ENCODE assay signal across 19 mouse cellular contexts in genomic region chr16:78200044-78200830, GRCm38 (mm10).
DNase-seq lines count a peak whose midpoint lies in the region; ATAC-seq and TF ChIP-seq lines count a peak whose summit lies in the region.
"Had no signal": no experiment of that assay in that cellular context is flagged by ENCODE, and none has a peak within 500 bp of the region (broad histone marks: within the 10 kb centered on the region; RNA-seq: fewer than 3 reads in every experiment).

No protein-coding gene starts in this region.

- no peak for TF ChIP-seq CTCF in liver, postnatal 0 days (IDR thresholded peaks at IDR 0.05; ENCODE audit: low read depth)

- H3K4me3 ChIP-seq in liver, postnatal 0 days (ENCODE audit: low read depth, low read length) = no peak overlapping the region
- H3K4me3 ChIP-seq in liver, embryonic 12.5 days = no peak overlapping the region
- no peak overlapping the region for H3K4me3 ChIP-seq in intestine, embryonic 15.5 days (replicated peaks)
- H3K4me3 ChIP-seq in stomach, embryonic 15.5 days (replicated peaks) = no peak overlapping the region
- H3K4me3 ChIP-seq: embryonic facial prominence, embryonic 12.5 days; forebrain, embryonic 10.5 days; hindbrain, embryonic 15.5 days; layer of hippocampus, adult 2 months; midbrain, embryonic 12.5 days had no signal

- H3K9me3 ChIP-seq in liver, postnatal 0 days (ENCODE audit: low read length) = no peaks in the 10 kb centered on the region
- no peaks in the 10 kb centered on the region for H3K9me3 ChIP-seq in liver, embryonic 12.5 days (replicated peaks)
- no peaks in the 10 kb centered on the region for H3K9me3 ChIP-seq in intestine, embryonic 15.5 days
- no peaks in the 10 kb centered on the region for H3K9me3 ChIP-seq in stomach, embryonic 15.5 days
- H3K9me3 ChIP-seq: embryonic facial prominence, embryonic 12.5 days; forebrain, embryonic 10.5 days; hindbrain, embryonic 15.5 days; midbrain, embryonic 12.5 days had no signal

- H3K36me3 ChIP-seq in liver, postnatal 0 days (replicated peaks; ENCODE audit: insufficient read depth, low read length) = no peaks in the 10 kb centered on the region
- no peaks in the 10 kb centered on the region for H3K36me3 ChIP-seq in liver, embryonic 12.5 days
- H3K36me3 ChIP-seq in intestine, embryonic 15.5 days = no peaks in the 10 kb centered on the region
- no peaks in the 10 kb centered on the region for H3K36me3 ChIP-seq in stomach, embryonic 15.5 days
- H3K36me3 ChIP-seq: embryonic facial prominence, embryonic 12.5 days; forebrain, embryonic 10.5 days; hindbrain, embryonic 15.5 days; midbrain, embryonic 12.5 days had no signal

- WGBS in liver, postnatal 0 days (ENCODE audit: insufficient replicate concordance) = 23% methylated on average over 12 of the region's 12 CpGs
- 49% methylated on average over 12 of the region's 12 CpGs for WGBS in liver, embryonic 12.5 days (ENCODE audit: insufficient replicate concordance)
- WGBS in intestine, embryonic 15.5 days = 61% methylated on average over 12 of the region's 12 CpGs
- WGBS in stomach, embryonic 15.5 days = 53% methylated on average over 12 of the region's 12 CpGs

- H3K4me2 ChIP-seq in liver, postnatal 0 days (ENCODE audit: low read depth, low read length) = peak overlapping the region; percentile 4; the same call in 1 of the 2 replicates
- H3K4me2 ChIP-seq in liver, embryonic 12.5 days = no peak overlapping the region
- H3K4me2 ChIP-seq in intestine, embryonic 15.5 days (replicated peaks) = no peak overlapping the region
- no peak overlapping the region for H3K4me2 ChIP-seq in stomach, embryonic 15.5 days
- H3K4me2 ChIP-seq: embryonic facial prominence, embryonic 12.5 days; hindbrain, embryonic 15.5 days; midbrain, embryonic 12.5 days had no signal

- DNase-seq in liver, postnatal 0 days = no peak
- DNase-seq in NIH3T3 (ENCODE audit: low read depth) = peak; percentile 12
- no peak for DNase-seq in kidney, postnatal 4 days
- no peak for DNase-seq in heart, adult 11 months
- no peak for DNase-seq in embryo, embryonic 10.5 days (ENCODE audit: low spot score)
- DNase-seq: cerebellum, adult 11-12 months; cerebellum, postnatal 36 days; heart, adult 18-20 months; heart, postnatal 10 days; right cerebral cortex, postnatal 14 days; thymus, adult 18-20 months had no signal

- 0 out of 2 replicates have a peak, but pooled peaks have one; percentile 50 for ATAC-seq in liver, postnatal 0 days
- ATAC-seq in liver, embryonic 12.5 days = no peak
- ATAC-seq in intestine, embryonic 15.5 days = peak; percentile 47
- ATAC-seq in stomach, embryonic 15.5 days (ENCODE audit: insufficient read depth, low FRiP score, low read depth) = peak; percentile 28; the same call in 1 of the 2 replicates

- TF ChIP-seq EP300 in liver, postnatal 0 days (IDR thresholded peaks at IDR 0.05; ENCODE audit: low read depth) = no peak

- H3K27ac ChIP-seq in liver, postnatal 0 days (ENCODE audit: low read depth) = no peak overlapping the region
- H3K27ac ChIP-seq in liver, embryonic 12.5 days = no peak overlapping the region
- H3K27ac ChIP-seq in intestine, embryonic 15.5 days = no peak overlapping the region
- H3K27ac ChIP-seq in stomach, embryonic 15.5 days = peak overlapping the region; percentile 33; the same call in 1 of the 2 replicates
- H3K27ac ChIP-seq: embryonic facial prominence, embryonic 12.5 days; forebrain, embryonic 10.5 days; hindbrain, embryonic 15.5 days; layer of hippocampus, adult 2 months; midbrain, embryonic 12.5 days had no signal

- H3K4me1 ChIP-seq in liver, postnatal 0 days (ENCODE audit: insufficient read depth) = peaks cover 5% of the 10 kb centered on the region
- H3K4me1 ChIP-seq in liver, embryonic 12.5 days = no peaks in the 10 kb centered on the region
- H3K4me1 ChIP-seq in intestine, embryonic 15.5 days (replicated peaks) = no peaks in the 10 kb centered on the region
- H3K4me1 ChIP-seq in stomach, embryonic 15.5 days = no peaks in the 10 kb centered on the region
- H3K4me1 ChIP-seq: midbrain, embryonic 12.5 days had no signal

- H3K9ac ChIP-seq in liver, postnatal 0 days (replicated peaks) = no peak overlapping the region
- H3K9ac ChIP-seq in liver, embryonic 12.5 days = no peak overlapping the region
- H3K9ac ChIP-seq in intestine, embryonic 15.5 days = no peak overlapping the region
- H3K9ac ChIP-seq in stomach, embryonic 15.5 days = no peak overlapping the region
- H3K9ac ChIP-seq: embryonic facial prominence, embryonic 12.5 days; hindbrain, embryonic 15.5 days; midbrain, embryonic 12.5 days had no signal

- no peaks in the 10 kb centered on the region for H3K27me3 ChIP-seq in liver, postnatal 0 days (ENCODE audit: insufficient read depth, low read length)
- H3K27me3 ChIP-seq in liver, embryonic 12.5 days (replicated peaks) = no peaks in the 10 kb centered on the region
- no peaks in the 10 kb centered on the region for H3K27me3 ChIP-seq in intestine, embryonic 15.5 days (replicated peaks)
- no peaks in the 10 kb centered on the region for H3K27me3 ChIP-seq in stomach, embryonic 15.5 days (replicated peaks)
- H3K27me3 ChIP-seq: embryonic facial prominence, embryonic 12.5 days; hindbrain, embryonic 15.5 days; midbrain, embryonic 12.5 days had no signal
